Comparison of ENCODE assay signal across 8 mouse cellular contexts in genomic region chr2:168117147-168117546, GRCm38 (mm10). TPM values are rescaled to one million over a fixed set of nuclear protein-coding genes. Genes with fewer than 3 reads are reported as not detected.
DNase-seq lines count a peak whose midpoint lies in the region; ATAC-seq lines count a peak whose summit lies in the region.

No protein-coding gene starts in this region.

- H3K4me2 ChIP-seq in forebrain, embryonic 13.5 days, result peak overlapping the region; percentile 67
- H3K4me2 ChIP-seq in limb, embryonic 12.5 days, result peak overlapping the region; percentile 84
- peak overlapping the region; percentile 62 for H3K4me2 ChIP-seq in midbrain, embryonic 12.5 days (replicated peaks)

- H3K4me3 ChIP-seq in forebrain, embryonic 13.5 days, result peak overlapping the region; percentile 40
- peak overlapping the region; percentile 45 for H3K4me3 ChIP-seq in limb, embryonic 12.5 days (replicated peaks)
- H3K4me3 ChIP-seq in midbrain, embryonic 12.5 days, result peak overlapping the region; percentile 41

- no peaks in the 10 kb centered on the region for H3K9me3 ChIP-seq in forebrain, embryonic 13.5 days (replicated peaks)
- no peaks in the 10 kb centered on the region for H3K9me3 ChIP-seq in limb, embryonic 12.5 days
- H3K9me3 ChIP-seq in midbrain, embryonic 12.5 days, result no peaks in the 10 kb centered on the region

- DNase-seq in cerebellum, adult 9-10 months, result no peak
- DNase-seq in c-Kit-positive CD71-positive TER-119-positive erythroid progenitor cells, embryonic 14.5 days (ENCODE audit: low spot score), result peak; percentile 56
- peak; percentile 77 for DNase-seq in induced T-regulatory cell, adult 2 months (ENCODE audit: low read depth)
- peak; percentile 64 to 89 for DNase-seq in spleen, postnatal 4 days (ENCODE audit: low spot score in 2 of 2)

- peak overlapping the region; percentile 58 for H3K9ac ChIP-seq in forebrain, embryonic 13.5 days
- peak overlapping the region; percentile 57 for H3K9ac ChIP-seq in limb, embryonic 12.5 days (replicated peaks)
- H3K9ac ChIP-seq in midbrain, embryonic 12.5 days (replicated peaks), result peak overlapping the region; percentile 53; the same call in 1 of the 2 replicates

- H3K4me1 ChIP-seq in forebrain, embryonic 13.5 days, result peaks cover 18% of the 10 kb centered on the region
- H3K4me1 ChIP-seq in limb, embryonic 12.5 days (replicated peaks), result peaks cover 26% of the 10 kb centered on the region
- peaks cover 16% of the 10 kb centered on the region for H3K4me1 ChIP-seq in midbrain, embryonic 12.5 days

- WGBS in forebrain, embryonic 13.5 days, result under 1% methylated on average over 32 of the region's 37 CpGs
- WGBS in limb, embryonic 12.5 days, result under 1% methylated on average over 37 of the region's 37 CpGs
- WGBS in midbrain, embryonic 12.5 days, result 0% methylated on average over 37 of the region's 37 CpGs

- H3K27ac ChIP-seq in forebrain, embryonic 13.5 days, result no peak overlapping the region
- no peak overlapping the region for H3K27ac ChIP-seq in limb, embryonic 12.5 days
- H3K27ac ChIP-seq in midbrain, embryonic 12.5 days (replicated peaks), result no peak overlapping the region

- H3K36me3 ChIP-seq in forebrain, embryonic 13.5 days (ENCODE audit: poor library complexity, severe bottlenecking), result no peaks in the 10 kb centered on the region
- H3K36me3 ChIP-seq in limb, embryonic 12.5 days, result no peaks in the 10 kb centered on the region
- H3K36me3 ChIP-seq in midbrain, embryonic 12.5 days, result no peaks in the 10 kb centered on the region

- 0 out of 2 replicates have a peak, but pooled peaks cover 7% of the 10 kb centered on the region for H3K27me3 ChIP-seq in forebrain, embryonic 13.5 days
- H3K27me3 ChIP-seq in limb, embryonic 12.5 days, result peaks cover 4% of the 10 kb centered on the region; the same call in 1 of the 2 replicates
- H3K27me3 ChIP-seq in midbrain, embryonic 12.5 days, result peaks cover 26% of the 10 kb centered on the region

- ATAC-seq in cerebellum, adult (ENCODE audit: insufficient number of reproducible peaks, low FRiP score, low TSS enrichment), result 0 out of 2 replicates have a peak, but pooled peaks have one; percentile 33
- peak; percentile 59 for ATAC-seq in forebrain, embryonic 13.5 days
- ATAC-seq in limb, embryonic 12.5 days (ENCODE audit: insufficient number of reproducible peaks, insufficient read depth, low FRiP score, low TSS enrichment, low read depth), result no peak
- peak; percentile 57; the same call in 1 of the 2 replicates for ATAC-seq in midbrain, embryonic 12.5 days (ENCODE audit: low FRiP score, low read depth)

RNA-seq across cellular contexts. Expression of gene Pard6b, which starts 36.3 kb away (rescaled TPM):
- polyA plus RNA-seq in forebrain, embryonic 13.5 days (2015; fragmentation: Nextera tagmentation; extraction: Ambion mirVana), result 7.6 and 7.7 TPM in 2 replicates
- 5.4 and 6.4 TPM in 2 replicates for polyA plus RNA-seq in limb, embryonic 12.5 days (2016; fragmentation: Nextera tagmentation; extraction: Ambion mirVana)
- 8.6 and 11.4 TPM in 2 replicates for polyA plus RNA-seq in midbrain, embryonic 12.5 days (2016; fragmentation: Nextera tagmentation; extraction: Ambion mirVana)
